Mouse (Mus musculus): ENCODE measurements at regions not wholly inside any gene's neighbourhood (a gene's known extent, or its start where the extent isn't known, plus 50 kb on each side); places are given as distances from the start of the nearest gene placed in this dataset.

DNA sequence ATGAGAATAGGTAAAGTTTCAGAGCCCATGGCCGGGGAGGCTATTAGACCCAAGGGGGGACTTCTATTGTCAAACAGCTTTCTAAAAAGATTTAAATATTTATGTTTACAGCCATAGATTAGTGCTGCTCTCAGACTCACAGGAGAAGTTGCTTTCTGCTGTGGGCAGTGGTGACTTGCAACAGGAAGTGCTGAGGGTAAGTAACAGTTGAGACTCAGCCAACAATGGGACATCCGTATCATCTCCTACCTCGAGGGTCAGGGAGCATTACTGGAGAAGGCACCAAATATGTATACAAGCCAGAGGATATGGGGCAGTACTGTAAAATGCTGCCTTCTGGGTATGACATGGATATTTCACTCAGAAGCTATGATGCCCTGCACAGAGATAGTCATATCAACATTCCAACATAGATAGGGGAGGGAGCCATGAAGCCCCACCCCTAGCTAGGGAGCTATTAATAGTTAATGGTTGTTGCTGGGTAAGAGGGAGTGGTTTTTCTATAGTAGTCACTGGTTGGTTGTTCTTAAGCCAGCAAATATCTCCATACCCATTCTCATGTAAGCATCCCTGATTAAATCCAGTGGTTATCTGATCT lies 92.5 kb upstream of the Hs6st1 start:
- no peak for ATAC-seq (ENCODE audit: borderline replicate concordance, extremely low read depth, low FRiP score, low TSS enrichment)
- no peaks in the 10 kb centered on the region for H3K9me3 ChIP-seq
- WGBS, result 50% methylated on average over 3 of the region's 3 CpGs
- no peak overlapping the region for H3K4me2 ChIP-seq
- H3K27ac ChIP-seq, result no peak overlapping the region
- H3K4me1 ChIP-seq, result peaks cover 11% of the 10 kb centered on the region
- H3K27me3 ChIP-seq, result no peaks in the 10 kb centered on the region
- no peaks in the 10 kb centered on the region for H3K36me3 ChIP-seq
- H3K4me3 ChIP-seq, result no peak overlapping the region
- H3K9ac ChIP-seq, result no peak overlapping the region

- no peak overlapping the region for H3K4me3 ChIP-seq
- ATAC-seq (ENCODE audit: borderline replicate concordance, extremely low read depth, low FRiP score, low TSS enrichment), result no peak
- H3K4me2 ChIP-seq, result no peak overlapping the region
- peaks cover 11% of the 10 kb centered on the region for H3K4me1 ChIP-seq
- no peak overlapping the region for H3K27ac ChIP-seq
- 76% methylated on average over 2 of the region's 2 CpGs for WGBS
- no peaks in the 10 kb centered on the region for H3K27me3 ChIP-seq
- no peaks in the 10 kb centered on the region for H3K36me3 ChIP-seq
- H3K9ac ChIP-seq, result no peak overlapping the region
- no peaks in the 10 kb centered on the region for H3K9me3 ChIP-seq
These were observed 91.7 kb upstream of the Hs6st1 start for GRCm38 (mm10) chr1:35976528-35976927.

GRCm38 (mm10) chr1:35978116-35978515 lies 90.1 kb upstream of the Hs6st1 start:
- no peak overlapping the region for H3K4me2 ChIP-seq
- H3K36me3 ChIP-seq, result no peaks in the 10 kb centered on the region
- no peak overlapping the region for H3K9ac ChIP-seq
- H3K9me3 ChIP-seq, result no peaks in the 10 kb centered on the region
- H3K4me3 ChIP-seq, result no peak overlapping the region
- WGBS, result 81% methylated on average over 1 of the region's 1 CpGs
- peaks cover 9% of the 10 kb centered on the region for H3K4me1 ChIP-seq
- ATAC-seq (ENCODE audit: borderline replicate concordance, extremely low read depth, low FRiP score, low TSS enrichment), result no peak
- no peaks in the 10 kb centered on the region for H3K27me3 ChIP-seq
- no peak overlapping the region for H3K27ac ChIP-seq

GRCm38 (mm10) chr1:35978766-35979165 lies 89.4 kb upstream of the Hs6st1 start:
- H3K9me3 ChIP-seq, result no peaks in the 10 kb centered on the region
- H3K9ac ChIP-seq, result no peak overlapping the region
- H3K36me3 ChIP-seq, result no peaks in the 10 kb centered on the region
- H3K4me3 ChIP-seq, result no peak overlapping the region
- H3K4me2 ChIP-seq, result no peak overlapping the region
- WGBS, result 49% methylated on average over 4 of the region's 4 CpGs
- H3K27ac ChIP-seq, result no peak overlapping the region
- ATAC-seq (ENCODE audit: borderline replicate concordance, extremely low read depth, low FRiP score, low TSS enrichment), result no peak
- H3K4me1 ChIP-seq, result peaks cover 2% of the 10 kb centered on the region; the same call in 1 of the 2 replicates
- no peaks in the 10 kb centered on the region for H3K27me3 ChIP-seq

GRCm38 (mm10) chr1:35981226-35981625 lies 87.0 kb upstream of the Hs6st1 start:
- Histone ChIP-seq H3K9ac (no peak overlapping the region), H3K27me3 (no peaks in the 10 kb centered on the region), H3K27ac (no peak overlapping the region), H3K9me3 (no peaks in the 10 kb centered on the region), H3K36me3 (no peaks in the 10 kb centered on the region), H3K4me2 (no peak overlapping the region), H3K4me3 (no peak overlapping the region), H3K4me1 (no peaks in the 10 kb centered on the region)
- ATAC-seq (ENCODE audit: borderline replicate concordance, extremely low read depth, low FRiP score, low TSS enrichment), result no peak
- WGBS, result 87% methylated on average over 4 of the region's 4 CpGs

DNA sequence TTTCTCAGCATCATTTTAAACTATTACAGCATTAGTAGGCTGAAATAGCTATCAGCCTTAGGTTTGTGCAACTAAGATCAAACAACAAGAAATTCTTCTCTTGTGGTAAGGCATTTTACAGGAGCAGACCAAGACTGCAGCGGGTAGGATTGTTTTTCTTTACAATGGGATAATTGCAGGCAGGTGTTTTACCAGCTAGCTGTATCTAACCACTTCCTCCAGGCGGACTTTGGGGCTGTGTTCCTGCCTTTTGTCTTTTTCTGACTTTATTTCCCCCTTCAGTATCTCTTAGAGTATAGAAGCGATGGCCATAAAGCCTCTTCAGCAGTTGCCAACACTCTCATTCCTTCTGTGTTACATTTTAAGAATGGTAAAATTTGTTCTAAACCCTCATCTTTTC lies 84.8 kb upstream of the Hs6st1 start:
- H3K4me2 ChIP-seq, result no peak overlapping the region
- ATAC-seq (ENCODE audit: borderline replicate concordance, extremely low read depth, low FRiP score, low TSS enrichment), result no peak
- H3K4me3 ChIP-seq, result no peak overlapping the region
- H3K27ac ChIP-seq, result no peak overlapping the region
- 70% methylated on average over 3 of the region's 3 CpGs for WGBS
- H3K9me3 ChIP-seq, result no peaks in the 10 kb centered on the region
- H3K36me3 ChIP-seq, result no peaks in the 10 kb centered on the region
- no peaks in the 10 kb centered on the region for H3K27me3 ChIP-seq
- H3K4me1 ChIP-seq, result no peaks in the 10 kb centered on the region
- no peak overlapping the region for H3K9ac ChIP-seq

- 88% methylated on average over 6 of the region's 6 CpGs for WGBS
- no peak overlapping the region for H3K9ac ChIP-seq
- no peak for ATAC-seq (ENCODE audit: borderline replicate concordance, extremely low read depth, low FRiP score, low TSS enrichment)
- no peaks in the 10 kb centered on the region for H3K27me3 ChIP-seq
- H3K27ac ChIP-seq, result no peak overlapping the region
- no peaks in the 10 kb centered on the region for H3K4me1 ChIP-seq
- H3K9me3 ChIP-seq, result no peaks in the 10 kb centered on the region
- no peak overlapping the region for H3K4me3 ChIP-seq
- no peaks in the 10 kb centered on the region for H3K36me3 ChIP-seq
- no peak overlapping the region for H3K4me2 ChIP-seq
These were observed 82.9 kb upstream of the Hs6st1 start for GRCm38 (mm10) chr1:35985318-35985717.

GRCm38 (mm10) chr1:35986666-35987065 lies 81.5 kb upstream of the Hs6st1 start:
- H3K9me3 ChIP-seq, result no peaks in the 10 kb centered on the region
- WGBS, result 68% methylated on average over 8 of the region's 8 CpGs
- ATAC-seq (ENCODE audit: borderline replicate concordance, extremely low read depth, low FRiP score, low TSS enrichment), result no peak

DNA sequence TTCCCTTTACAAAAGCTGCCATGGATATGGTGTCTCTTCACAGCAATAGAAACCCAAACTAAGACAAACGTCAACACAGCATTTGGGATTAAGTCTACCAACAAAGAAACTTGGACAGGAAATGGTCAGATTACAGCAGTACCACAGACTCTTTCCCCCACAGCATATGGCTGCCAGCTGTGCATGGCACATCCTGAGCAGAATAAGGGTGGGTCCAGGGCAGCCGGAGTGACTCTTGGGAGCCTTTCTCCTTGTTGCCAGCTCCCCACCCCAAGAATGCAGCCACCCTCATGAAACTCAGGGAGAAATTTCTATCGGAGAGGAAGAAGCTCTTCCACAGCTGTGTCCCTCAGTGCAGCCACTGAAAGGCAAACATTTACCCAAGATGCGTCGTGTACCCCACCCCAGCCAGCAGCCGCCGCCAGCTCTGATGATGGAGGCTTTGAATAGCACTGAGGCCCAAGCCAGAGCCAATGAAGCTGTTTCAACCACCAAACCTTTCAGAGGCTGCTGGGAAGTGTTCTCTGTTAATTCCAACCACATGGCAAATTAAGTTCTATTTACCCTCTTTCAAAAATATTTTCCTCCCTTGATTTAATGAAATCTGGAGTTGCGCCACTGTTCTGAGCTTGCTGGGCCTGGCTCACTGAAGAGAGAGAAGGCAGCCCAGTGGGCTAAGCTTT lies 75.8 kb upstream of the Hs6st1 start:
- H3K27me3 ChIP-seq, result no peaks in the 10 kb centered on the region
- WGBS, result 63% methylated on average over 8 of the region's 8 CpGs
- H3K9me3 ChIP-seq, result no peaks in the 10 kb centered on the region
- no peak for ATAC-seq (ENCODE audit: borderline replicate concordance, extremely low read depth, low FRiP score, low TSS enrichment)
- H3K27ac ChIP-seq, result no peak overlapping the region
- no peaks in the 10 kb centered on the region for H3K4me1 ChIP-seq
- no peak overlapping the region for H3K4me3 ChIP-seq
- no peak overlapping the region for H3K4me2 ChIP-seq
- no peaks in the 10 kb centered on the region for H3K36me3 ChIP-seq
- H3K9ac ChIP-seq, result no peak overlapping the region

More at GRCm38 (mm10) chr1:35986666-35987065, 81.5 kb upstream of the Hs6st1 start:
- H3K4me2 ChIP-seq, result no peak overlapping the region
- H3K4me1 ChIP-seq, result no peaks in the 10 kb centered on the region
- no peaks in the 10 kb centered on the region for H3K36me3 ChIP-seq
- no peak overlapping the region for H3K9ac ChIP-seq
- H3K27me3 ChIP-seq, result no peaks in the 10 kb centered on the region
- H3K4me3 ChIP-seq, result no peak overlapping the region
- H3K27ac ChIP-seq, result no peak overlapping the region

- Histone ChIP-seq H3K4me1 (no peaks in the 10 kb centered on the region), H3K9me3 (no peaks in the 10 kb centered on the region), H3K36me3 (no peaks in the 10 kb centered on the region), H3K27ac (no peak overlapping the region), H3K4me2 (no peak overlapping the region), H3K9ac (no peak overlapping the region), H3K4me3 (no peak overlapping the region), H3K27me3 (no peaks in the 10 kb centered on the region)
- 54% methylated on average over 3 of the region's 3 CpGs for WGBS
- ATAC-seq (ENCODE audit: borderline replicate concordance, extremely low read depth, low FRiP score, low TSS enrichment), result no peak
These were observed 75.3 kb upstream of the Hs6st1 start for GRCm38 (mm10) chr1:35992937-35993336.

- H3K27me3 ChIP-seq, result no peaks in the 10 kb centered on the region
- whole genome bisulfite sequencing, result 62% methylated on average over 6 of the region's 6 CpGs
- no peaks in the 10 kb centered on the region for H3K4me1 ChIP-seq
- H3K4me3 ChIP-seq, result no peak overlapping the region
- no peak for ATAC-seq (ENCODE audit: borderline replicate concordance, extremely low read depth, low FRiP score, low TSS enrichment)
- H3K9me3 ChIP-seq, result no peaks in the 10 kb centered on the region
- H3K4me2 ChIP-seq, result no peak overlapping the region
- no peak overlapping the region for H3K27ac ChIP-seq
- no peaks in the 10 kb centered on the region for H3K36me3 ChIP-seq
- H3K9ac ChIP-seq, result no peak overlapping the region
These were observed 72.5 kb upstream of the Hs6st1 start for GRCm38 (mm10) chr1:35995691-35996090.

- no peaks in the 10 kb centered on the region for H3K36me3 ChIP-seq
- ATAC-seq (ENCODE audit: borderline replicate concordance, extremely low read depth, low FRiP score, low TSS enrichment), result peak; percentile 60; the same call in 1 of the 2 replicates
- H3K4me1 ChIP-seq, result 0 out of 2 replicates have a peak, but pooled peaks cover 6% of the 10 kb centered on the region
- H3K9me3 ChIP-seq, result no peaks in the 10 kb centered on the region
- no peaks in the 10 kb centered on the region for H3K27me3 ChIP-seq
- WGBS, result 87% methylated on average over 5 of the region's 5 CpGs
- no peak overlapping the region for H3K27ac ChIP-seq
- H3K4me2 ChIP-seq, result no peak overlapping the region
- H3K9ac ChIP-seq, result no peak overlapping the region
- H3K4me3 ChIP-seq, result no peak overlapping the region
These were observed 66.9 kb upstream of the Hs6st1 start for GRCm38 (mm10) chr1:36001319-36001718.

Data from lung, embryonic 15.5 days (tissue).